Mouse (Mus musculus) megakaryocyte, embryonic 14.5 days (primary cell): ENCODE measurements around the gene Slc26a3. TPM values are rescaled to one million over a fixed set of nuclear protein-coding genes. Genes with fewer than 3 reads are reported as not detected.

Source experiments
- H3K27me3 ChIP-seq: replicated peaks from 2 replicates; pipeline ENCODE3; 2012; ENCODE audit warnings: inconsistent platforms
- H3K36me3 ChIP-seq: replicated peaks from 2 replicates; pipeline ENCODE3; 2012; ENCODE audit warnings: low read length, inconsistent platforms, mixed read lengths
- H3K4me1 ChIP-seq: 2 replicates; pipeline ENCODE4 v1.6.1; 2012; ENCODE audit warnings: inconsistent platforms
- H3K4me3 ChIP-seq: replicated peaks from 2 replicates; pipeline ENCODE3; 2012; ENCODE audit warnings: moderate library complexity, mild to moderate bottlenecking, inconsistent platforms
- H3K9me3 ChIP-seq: 2 replicates; pipeline ENCODE4 v1.6.1; 2012; ENCODE audit warnings: inconsistent platforms
- FLI1 ChIP-seq: IDR thresholded peaks from 2 replicates; pipeline ENCODE4 v1.6.1; 2012; ENCODE audit warnings: low read length, inconsistent platforms, mixed read lengths
- GATA1 ChIP-seq: IDR thresholded peaks from 3 replicates; pipeline ENCODE4 v1.6.1; 2012; ENCODE audit warnings: mixed read lengths, low read length, inconsistent platforms, borderline replicate concordance
- polyA plus RNA-seq: library from polyadenylated mRNA; stranded (reverse); fragments of >175 nt; gene quantifications from 2 replicates; pipeline ENCODE4 v1.2.3, GENCODE M21; 2012; ENCODE audit warnings: low replicate concordance; ENCODE audit not compliant: insufficient read depth

The Slc26a3 gene
- polyA plus RNA-seq, 1 experiment: not detected

DNA sequence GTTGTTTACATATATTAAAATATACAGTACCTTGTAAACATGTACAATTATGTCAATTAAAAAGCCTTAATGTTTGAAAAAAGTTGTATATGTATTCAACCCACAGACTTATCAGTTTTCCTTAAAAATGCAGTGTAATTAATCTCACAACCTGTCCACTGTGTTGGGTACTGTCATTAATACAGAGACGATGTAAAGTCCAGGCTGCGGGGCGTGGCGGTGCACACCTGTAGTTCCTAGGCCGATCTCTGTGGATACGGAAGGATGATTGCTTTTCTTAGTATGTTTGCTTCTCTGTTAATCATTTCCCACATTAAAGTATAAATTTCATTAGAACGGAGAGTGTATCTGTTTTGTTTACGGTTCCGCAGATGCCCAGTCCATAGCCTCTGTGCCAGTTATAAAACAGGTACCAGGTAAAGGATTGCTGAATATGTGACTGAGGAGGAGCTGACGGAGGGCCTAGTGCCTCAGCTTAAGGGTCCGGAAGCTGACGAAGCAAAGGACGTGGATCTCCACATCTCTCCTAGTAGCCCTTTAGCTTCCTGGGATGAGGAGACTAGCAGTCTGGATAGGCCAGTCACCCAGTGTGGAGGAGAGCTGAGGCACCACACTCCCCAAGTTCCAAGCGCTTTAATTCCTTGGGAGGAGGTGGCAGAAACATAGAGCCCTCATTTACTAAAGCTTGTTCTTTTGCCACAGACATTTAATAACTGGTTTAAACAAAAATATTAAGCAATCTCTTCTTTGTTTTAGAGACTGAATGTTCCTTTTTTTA, 122.2 kb downstream of the Slc26a3 start:
- peaks cover 29% of the 10 kb centered on the region for H3K4me1 ChIP-seq
- no peak for TF ChIP-seq FLI1
- no peak for TF ChIP-seq GATA1
- H3K4me3 ChIP-seq: no peak overlapping the region
- no peaks in the 10 kb centered on the region for H3K9me3 ChIP-seq
- no peaks in the 10 kb centered on the region for H3K27me3 ChIP-seq
- no peaks in the 10 kb centered on the region for H3K36me3 ChIP-seq

GRCm38 (mm10) chr12:31513724-31514503, 123.2 kb downstream of the Slc26a3 start:
- TF ChIP-seq GATA1 (no peak), FLI1 (no peak)
- Histone ChIP-seq H3K4me3 (no peak overlapping the region), H3K27me3 (no peaks in the 10 kb centered on the region), H3K36me3 (no peaks in the 10 kb centered on the region), H3K9me3 (no peaks in the 10 kb centered on the region), H3K4me1 (peaks cover 26% of the 10 kb centered on the region)

DNA sequence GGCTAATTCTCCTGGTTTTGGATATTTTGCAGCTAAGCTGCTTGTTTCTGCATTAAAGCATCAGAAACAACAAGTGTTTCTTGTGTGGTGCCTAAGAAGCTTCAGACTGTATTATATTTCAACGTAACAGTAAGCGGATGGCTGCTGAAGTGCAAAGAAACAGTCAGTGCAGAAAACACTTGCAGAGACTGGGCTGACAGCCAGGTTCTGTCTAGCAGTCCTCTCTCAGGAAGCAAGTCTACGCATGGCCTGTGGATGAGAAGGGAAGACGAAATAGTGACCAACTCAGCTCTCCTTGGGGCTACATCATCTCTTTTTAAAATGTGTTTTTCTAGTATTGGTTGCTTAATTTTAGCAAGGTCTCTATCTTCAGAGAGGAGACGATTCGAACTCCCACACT, 129.4 kb downstream of the Slc26a3 start:
- peaks cover 10% of the 10 kb centered on the region for H3K9me3 ChIP-seq
- no peaks in the 10 kb centered on the region for H3K36me3 ChIP-seq
- H3K4me1 ChIP-seq: peaks cover 6% of the 10 kb centered on the region; the same call in 1 of the 2 replicates
- no peak for TF ChIP-seq GATA1
- no peak for TF ChIP-seq FLI1
- no peak overlapping the region for H3K4me3 ChIP-seq
- H3K27me3 ChIP-seq: peaks cover 4% of the 10 kb centered on the region

- Histone ChIP-seq H3K4me3 (no peak overlapping the region), H3K36me3 (no peaks in the 10 kb centered on the region), H3K27me3 (peaks cover 4% of the 10 kb centered on the region), H3K4me1 (peaks cover 6% of the 10 kb centered on the region; the same call in 1 of the 2 replicates), H3K9me3 (peaks cover 10% of the 10 kb centered on the region)
- TF ChIP-seq FLI1 (no peak), GATA1 (no peak)
Observed at GRCm38 (mm10) chr12:31521371-31521770, 130.7 kb downstream of the Slc26a3 start.

Other genes starting within 250 kb of the Slc26a3 start
- not detected in 2 replicates for gene Gm6993, start 150.1 kb upstream of the Slc26a3 start, polyA plus RNA-seq
- gene Lamb1, start 125.6 kb upstream of the Slc26a3 start, polyA plus RNA-seq: not detected in 2 replicates
- 2.8 TPM in 1 of 2 replicates, not detected in the other for gene Dld, start 39.4 kb upstream of the Slc26a3 start, polyA plus RNA-seq
- 0.82 and 1.2 TPM in 2 replicates for gene Cbll1, start 108.7 kb downstream of the Slc26a3 start, polyA plus RNA-seq
- gene Slc26a4, start 169.1 kb downstream of the Slc26a3 start, polyA plus RNA-seq: not detected in 2 replicates
- 8.4 TPM in 1 of 2 replicates, not detected in the other for gene Bcap29, start 243.8 kb downstream of the Slc26a3 start, polyA plus RNA-seq